Mouse (Mus musculus) heart, postnatal 0 days (tissue): ENCODE measurements around the gene Harbi1.

Experiments used
- CTCF ChIP-seq: IDR thresholded peaks from 2 replicates; pipeline ENCODE4 v1.5.1; 2016; ENCODE audit warnings: antibody characterized with exemption, control low read depth, low read depth
- EP300 ChIP-seq: IDR thresholded peaks from 2 replicates; pipeline ENCODE4 v1.6.1; 2016; ENCODE audit warnings: antibody characterized with exemption, low read depth

DNA sequence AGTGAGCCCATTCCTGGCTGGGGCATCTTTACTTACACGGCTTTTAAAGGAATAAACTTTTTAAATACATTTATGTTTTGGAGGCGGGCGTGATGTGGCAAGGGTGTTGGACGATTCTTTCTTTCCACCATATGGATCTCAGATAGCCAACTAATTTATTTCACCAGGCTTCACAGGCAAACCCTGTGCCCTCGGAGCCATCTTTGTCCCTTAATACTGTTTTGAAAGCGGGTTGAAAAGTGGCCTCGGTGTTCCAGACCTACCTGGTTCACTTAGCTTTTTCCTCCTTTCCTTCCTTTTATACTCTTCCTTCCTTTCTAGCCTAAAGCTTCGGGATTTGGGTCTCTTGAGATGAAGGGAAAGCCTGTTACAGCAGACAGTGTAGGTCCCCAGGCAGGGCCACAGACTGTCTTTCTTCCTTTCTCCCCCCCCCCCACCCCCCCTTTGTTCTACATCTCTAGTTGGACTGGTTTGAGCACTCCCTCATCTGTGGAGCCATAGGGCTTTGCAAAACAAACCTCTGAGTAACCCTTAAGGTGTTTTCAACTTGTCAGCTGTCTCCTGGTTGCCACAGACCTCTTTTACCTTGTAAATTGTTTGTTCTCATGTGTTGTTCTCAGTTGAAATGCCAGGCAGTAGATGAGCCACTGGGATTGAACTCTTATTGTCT lies 739 bp downstream of the Harbi1 start:
- TF ChIP-seq EP300 (no peak), CTCF (no peak)
